Mouse (Mus musculus): Measurements from ENCODE around the gene Terb2. TPM values are rescaled to one million over a fixed set of nuclear protein-coding genes. Genes with fewer than 3 reads are reported as not detected.

Gene Terb2
- total and polyA plus RNA-seq, 3 experiments: not detected

GRCm38 (mm10) chr2:122223654-122224053 is 37.6 kb downstream of the Terb2 start:
- no peak for TF ChIP-seq MAFK (IDR thresholded peaks at IDR 0.05; ENCODE audit: borderline replicate concordance, low read depth, low read length)
- TF ChIP-seq ZKSCAN1 (IDR thresholded peaks at IDR 0.05; ENCODE audit: low read depth, low read length): no peak
- peak; percentile 42 for TF ChIP-seq TAL1 (IDR thresholded peaks at IDR 0.05; ENCODE audit: low read length)

GRCm38 (mm10) chr2:122230395-122230794 is 44.3 kb downstream of the Terb2 start:
- TF ChIP-seq GATA1 (IDR thresholded peaks at IDR 0.05; ENCODE audit: low read depth, low read length): no peak
- Histone ChIP-seq H3K9ac (ENCODE audit: control insufficient read depth, low read depth, low read length, poor library complexity, severe bottlenecking) (no peak overlapping the region), H3K27ac (ENCODE audit: control insufficient read depth, low read depth, low read length) (no peak overlapping the region), H3K36me3 (ENCODE audit: control insufficient read depth in 1 of 2, insufficient read depth in 2 of 2, low read length in 2 of 2) (peaks cover 0 to 3% of the 10 kb centered on the region in 2 experiments; a peak in 2 of 4 replicates), H3K9me3 (replicated peaks; ENCODE audit: insufficient read depth, low read length) (no peaks in the 10 kb centered on the region), H3K27me3 (ENCODE audit: control insufficient read depth in 1 of 2, insufficient read depth in 2 of 2, low read length in 2 of 2) (no peaks in the 10 kb centered on the region), H3K4me3 (ENCODE audit: control insufficient read depth in 1 of 2, insufficient read depth in 1 of 2, low read depth in 2 of 2, low read length in 2 of 2) (no peak overlapping the region), H3K4me1 (ENCODE audit: control insufficient read depth in 1 of 2, insufficient read depth in 2 of 2, low read length in 2 of 2) (peaks cover under 1 to 5% of the 10 kb centered on the region in 2 experiments; a peak in 3 of 4 replicates), H3K79me2 (ENCODE audit: control insufficient read depth, insufficient read depth, low read length, poor library complexity) (no peaks in the 10 kb centered on the region; the same call in 1 of the 2 replicates)
- DNase-seq (ENCODE audit: low read depth, low spot score): no peak

More at GRCm38 (mm10) chr2:122223654-122224053, 37.6 kb downstream of the Terb2 start:
- no peaks in the 10 kb centered on the region for H3K79me2 ChIP-seq (ENCODE audit: control insufficient read depth, insufficient read depth, low read length, poor library complexity)
- no peak overlapping the region for H3K9ac ChIP-seq (ENCODE audit: control insufficient read depth, low read depth, low read length, poor library complexity, severe bottlenecking)
- H3K27ac ChIP-seq (ENCODE audit: control insufficient read depth, low read depth, low read length): no peak overlapping the region
- peaks cover 0 to 25% of the 10 kb centered on the region in 2 experiments; a peak in 2 of 4 replicates for H3K36me3 ChIP-seq (ENCODE audit: control insufficient read depth in 1 of 2, insufficient read depth in 2 of 2, low read length in 2 of 2)
- DNase-seq (ENCODE audit: low read depth, low spot score): no peak
- H3K9me3 ChIP-seq (replicated peaks; ENCODE audit: insufficient read depth, low read length): no peaks in the 10 kb centered on the region
- peaks cover 14 to 23% of the 10 kb centered on the region in 2 experiments for H3K4me1 ChIP-seq (ENCODE audit: control insufficient read depth in 1 of 2, insufficient read depth in 2 of 2, low read length in 2 of 2)
- H3K4me3 ChIP-seq (ENCODE audit: control insufficient read depth in 1 of 2, insufficient read depth in 1 of 2, low read depth in 2 of 2, low read length in 2 of 2): no peak overlapping the region
- no peaks in the 10 kb centered on the region for H3K27me3 ChIP-seq (ENCODE audit: control insufficient read depth in 1 of 2, insufficient read depth in 2 of 2, low read length in 2 of 2)

- H3K9me3 ChIP-seq (replicated peaks; ENCODE audit: insufficient read depth, low read length): no peaks in the 10 kb centered on the region
- H3K9ac ChIP-seq (ENCODE audit: control insufficient read depth, low read depth, low read length, poor library complexity, severe bottlenecking): no peak overlapping the region
- DNase-seq (ENCODE audit: low read depth, low spot score): no peak
- H3K79me2 ChIP-seq (ENCODE audit: control insufficient read depth, insufficient read depth, low read length, poor library complexity): peaks cover 5% of the 10 kb centered on the region; the same call in 1 of the 2 replicates
- no peak overlapping the region for H3K27ac ChIP-seq (ENCODE audit: control insufficient read depth, low read depth, low read length)
- no peaks in the 10 kb centered on the region for H3K27me3 ChIP-seq (ENCODE audit: control insufficient read depth in 1 of 2, insufficient read depth in 2 of 2, low read length in 2 of 2)
- H3K4me1 ChIP-seq (ENCODE audit: control insufficient read depth in 1 of 2, insufficient read depth in 2 of 2, low read length in 2 of 2): peaks cover 6 to 7% of the 10 kb centered on the region in 2 experiments
- TF ChIP-seq MYC (IDR thresholded peaks at IDR 0.05; ENCODE audit: low read depth, low read length) (no peak), EP300 (IDR thresholded peaks at IDR 0.05; ENCODE audit: low read depth in 1 of 2, low read length in 2 of 2) (no peak), UBTF (IDR thresholded peaks at IDR 0.05; ENCODE audit: borderline replicate concordance, insufficient read depth, low read depth, low read length) (no peak), TCF12 (IDR thresholded peaks at IDR 0.05; ENCODE audit: low read depth, low read length) (no peak), JUND (IDR thresholded peaks at IDR 0.05; ENCODE audit: low read depth, low read length) (no peak), MAFK (IDR thresholded peaks at IDR 0.05; ENCODE audit: borderline replicate concordance, low read depth, low read length) (no peak), CHD2 (IDR thresholded peaks at IDR 0.05; ENCODE audit: low read length) (no peak), ELF1 (IDR thresholded peaks at IDR 0.05; ENCODE audit: low read depth, low read length) (no peak), ZC3H11A (IDR thresholded peaks at IDR 0.05; ENCODE audit: low read depth, low read length) (no peak), ZKSCAN1 (IDR thresholded peaks at IDR 0.05; ENCODE audit: low read depth, low read length) (no peak), MAZ (IDR thresholded peaks at IDR 0.05; ENCODE audit: low read depth, low read length) (no peak), SIN3A (IDR thresholded peaks at IDR 0.05; ENCODE audit: low read length) (no peak), KAT2A (conservative IDR thresholded peaks at IDR 0.05; ENCODE audit: low read depth, low read length) (no peak)
- H3K4me3 ChIP-seq (ENCODE audit: control insufficient read depth in 1 of 2, insufficient read depth in 1 of 2, low read depth in 2 of 2, low read length in 2 of 2): no peak overlapping the region
- H3K36me3 ChIP-seq (ENCODE audit: control insufficient read depth in 1 of 2, insufficient read depth in 2 of 2, low read length in 2 of 2): peaks cover 0 to 11% of the 10 kb centered on the region in 2 experiments; a peak in 2 of 4 replicates
Observed at GRCm38 (mm10) chr2:122231616-122232015, 45.5 kb downstream of the Terb2 start.

Measured in MEL (cell line).